ENCODE assay signal across 12 mouse cellular contexts in genomic region chr3:32495856-32496710, GRCm38 (mm10). TPM values are rescaled to one million over a fixed set of nuclear protein-coding genes. Genes with fewer than 3 reads are reported as not detected.
DNase-seq lines count a peak whose midpoint lies in the region; ATAC-seq and TF ChIP-seq lines count a peak whose summit lies in the region.
"Had no signal": no experiment of that assay in that cellular context is flagged by ENCODE, and none has a peak within 500 bp of the region (broad histone marks: within the 10 kb centered on the region; RNA-seq: fewer than 3 reads in every experiment).

No protein-coding gene starts in this region.

- TF ChIP-seq POLR2A in myocyte (IDR thresholded peaks at IDR 0.05; ENCODE audit: insufficient read length, low read depth), result no peak

- ATAC-seq in limb, embryonic 13.5 days (ENCODE audit: low FRiP score, low read depth), result peak; percentile 32; the same call in 1 of the 2 replicates
- ATAC-seq in forebrain, embryonic 14.5 days, result no peak; the same call in 1 of the 2 replicates
- ATAC-seq: lung, postnatal 0 days had no signal

- no peaks in the 10 kb centered on the region for H3K36me3 ChIP-seq in limb, embryonic 13.5 days
- no peaks in the 10 kb centered on the region for H3K36me3 ChIP-seq in limb, embryonic 10.5 days
- H3K36me3 ChIP-seq in forebrain, embryonic 14.5 days (ENCODE audit: control insufficient read depth, insufficient read depth, low read length), result no peaks in the 10 kb centered on the region
- no peaks in the 10 kb centered on the region for H3K36me3 ChIP-seq in myocyte (ENCODE audit: control insufficient read depth, insufficient read depth)
- H3K36me3 ChIP-seq: heart, embryonic 15.5 days; limb, embryonic 15.5 days had no signal

- H3K9ac ChIP-seq in limb, embryonic 13.5 days, result no peak overlapping the region
- H3K9ac ChIP-seq in forebrain, embryonic 14.5 days (ENCODE audit: low read length), result no peak overlapping the region
- H3K9ac ChIP-seq: heart, embryonic 15.5 days; limb, embryonic 15.5 days had no signal

- no peak overlapping the region for H3K4me3 ChIP-seq in limb, embryonic 13.5 days
- H3K4me3 ChIP-seq in limb, embryonic 10.5 days, result no peak overlapping the region
- no peak overlapping the region for H3K4me3 ChIP-seq in forebrain, embryonic 14.5 days (ENCODE audit: low read depth, low read length)
- H3K4me3 ChIP-seq in myocyte, result no peak overlapping the region
- H3K4me3 ChIP-seq: heart, embryonic 15.5 days; limb, embryonic 15.5 days had no signal

- no peak overlapping the region for H3ac ChIP-seq in myocyte (ENCODE audit: control insufficient read depth, insufficient read length)

- no peaks in the 10 kb centered on the region for H3K4me1 ChIP-seq in limb, embryonic 13.5 days
- peaks cover 10% of the 10 kb centered on the region; the same call in 1 of the 2 replicates for H3K4me1 ChIP-seq in limb, embryonic 10.5 days
- no peaks in the 10 kb centered on the region for H3K4me1 ChIP-seq in forebrain, embryonic 14.5 days (ENCODE audit: control insufficient read depth, insufficient read depth, low read length)
- H3K4me1 ChIP-seq: limb, embryonic 15.5 days had no signal

- 49% methylated on average over 8 of the region's 8 CpGs for WGBS in limb, embryonic 13.5 days
- 64% methylated on average over 8 of the region's 8 CpGs for WGBS in limb, embryonic 10.5 days
- WGBS in forebrain, embryonic 14.5 days, result 42% methylated on average over 8 of the region's 8 CpGs

- no peaks in the 10 kb centered on the region for H3K9me3 ChIP-seq in limb, embryonic 13.5 days
- H3K9me3 ChIP-seq in limb, embryonic 10.5 days (replicated peaks), result no peaks in the 10 kb centered on the region
- no peaks in the 10 kb centered on the region for H3K9me3 ChIP-seq in forebrain, embryonic 14.5 days (replicated peaks; ENCODE audit: control insufficient read depth, low read length)
- H3K9me3 ChIP-seq: heart, embryonic 15.5 days; limb, embryonic 15.5 days had no signal

- no peaks in the 10 kb centered on the region for H3K27me3 ChIP-seq in limb, embryonic 13.5 days
- no peaks in the 10 kb centered on the region for H3K27me3 ChIP-seq in limb, embryonic 10.5 days (ENCODE audit: low read depth, poor library complexity, severe bottlenecking)
- H3K27me3 ChIP-seq in forebrain, embryonic 14.5 days (replicated peaks; ENCODE audit: control insufficient read depth, insufficient read depth, low read length), result no peaks in the 10 kb centered on the region
- H3K27me3 ChIP-seq in myocyte (ENCODE audit: control insufficient read depth, insufficient read depth, insufficient read length), result no peaks in the 10 kb centered on the region
- H3K27me3 ChIP-seq: heart, embryonic 15.5 days; limb, embryonic 15.5 days had no signal

- H3K79me2 ChIP-seq in myocyte (ENCODE audit: control insufficient read depth, insufficient read depth), result no peaks in the 10 kb centered on the region

- DNase-seq in limb, embryonic 10.5 days (ENCODE audit: low spot score), result no peak
- peak; percentile 13 for DNase-seq in ZHBTc4 (ENCODE audit: low read depth, low spot score)
- DNase-seq in forebrain, embryonic 14.5 days (ENCODE audit: low spot score), result peak; percentile 6
- no peak for DNase-seq in left cerebral cortex, adult 9 months (ENCODE audit: low spot score in 2 of 2)
- no peak for DNase-seq in layer of hippocampus, postnatal 14 days (ENCODE audit: low spot score in 2 of 2)
- DNase-seq: kidney, adult 9 months had no signal

- no peak overlapping the region for H3K4me2 ChIP-seq in limb, embryonic 13.5 days (replicated peaks)
- no peak overlapping the region for H3K4me2 ChIP-seq in forebrain, embryonic 14.5 days (ENCODE audit: low read length)
- peak overlapping the region; percentile 44 for H3K4me2 ChIP-seq in myocyte (ENCODE audit: low read depth)
- H3K4me2 ChIP-seq: heart, embryonic 15.5 days; limb, embryonic 15.5 days had no signal

- H3K27ac ChIP-seq in limb, embryonic 13.5 days, result no peak overlapping the region
- no peak overlapping the region for H3K27ac ChIP-seq in limb, embryonic 10.5 days
- no peak overlapping the region for H3K27ac ChIP-seq in forebrain, embryonic 14.5 days (ENCODE audit: low read depth, low read length)
- H3K27ac ChIP-seq: heart, embryonic 15.5 days; limb, embryonic 15.5 days had no signal

TF ChIP-seq in myocyte, 11 proteins besides CTCF, POLR2A, EP300 and RAD21:
- TF ChIP-seq POLR2AphosphoS2 (IDR thresholded peaks at IDR 0.05; ENCODE audit: insufficient read length, low read depth) (no peak), TCF3 (IDR thresholded peaks at IDR 0.05; ENCODE audit: insufficient read length, low read depth) (no peak), SRF (IDR thresholded peaks at IDR 0.05; ENCODE audit: control insufficient read depth, insufficient read length, low read depth) (no peak), MYOD1 (IDR thresholded peaks at IDR 0.05; ENCODE audit: control insufficient read depth in 1 of 3, insufficient read length in 2 of 3, low read depth in 2 of 3) (no peak), MYOG (IDR thresholded peaks at IDR 0.05; ENCODE audit: control insufficient read depth in 1 of 3, insufficient read depth in 1 of 3, insufficient read length in 2 of 3, low read depth in 2 of 3) (no peak), CEBPB (IDR thresholded peaks at IDR 0.05; ENCODE audit: insufficient read depth, poor library complexity, severe bottlenecking) (no peak)

RNA-seq across cellular contexts. Expression of gene Kcnmb3, which starts 4.1 kb away (rescaled TPM):
- polyA plus RNA-seq in limb, embryonic 13.5 days (2015; fragmentation: Nextera tagmentation; extraction: Ambion mirVana), result 0.10 TPM in 1 of 2 replicates, not detected in the other
- polyA plus RNA-seq in limb, embryonic 10.5 days (2016; fragmentation: Nextera tagmentation; extraction: Ambion mirVana), result 0.09 and 0.14 TPM in 2 replicates
- polyA plus RNA-seq in forebrain, embryonic 14.5 days (2014; fragmentation: Nextera tagmentation; extraction: Ambion mirVana), result not detected in 2 replicates
- polyA plus RNA-seq in myocyte (2012; fragmentation: generic; extraction: Trizol), result not detected
- total RNA-seq in layer of hippocampus, postnatal 14 days (2021), result under 1 TPM; 0.29 to 0.37 TPM
- polyA plus RNA-seq: embryonic facial prominence, embryonic 11.5 days; heart, embryonic 15.5 days; limb, embryonic 15.5 days had no signal

RNA-seq across cellular contexts. Expression of gene Zfp639, which starts 14.0 kb away (rescaled TPM):
- 40.7 and 42.2 TPM in 2 replicates for polyA plus RNA-seq in limb, embryonic 13.5 days (2015; fragmentation: Nextera tagmentation; extraction: Ambion mirVana)
- 43.4 and 43.7 TPM in 2 replicates for polyA plus RNA-seq in limb, embryonic 10.5 days (2016; fragmentation: Nextera tagmentation; extraction: Ambion mirVana)
- polyA plus RNA-seq in forebrain, embryonic 14.5 days (2014; fragmentation: Nextera tagmentation; extraction: Ambion mirVana), result 43.6 and 49.0 TPM in 2 replicates
- polyA plus RNA-seq in myocyte (2012; fragmentation: generic; extraction: Trizol), result 25.3 TPM
- 10 to 100 TPM; 33.5 to 33.7 TPM for total RNA-seq in layer of hippocampus, postnatal 14 days (2021)

RNA-seq across cellular contexts. Expression of gene Mfn1, which starts 33.2 kb away (rescaled TPM):
- polyA plus RNA-seq in limb, embryonic 13.5 days (2015; fragmentation: Nextera tagmentation; extraction: Ambion mirVana), result 31.8 and 34.9 TPM in 2 replicates
- polyA plus RNA-seq in limb, embryonic 10.5 days (2016; fragmentation: Nextera tagmentation; extraction: Ambion mirVana), result 25.8 and 34.6 TPM in 2 replicates
- polyA plus RNA-seq in forebrain, embryonic 14.5 days (2014; fragmentation: Nextera tagmentation; extraction: Ambion mirVana), result 25.0 and 27.5 TPM in 2 replicates
- polyA plus RNA-seq in myocyte (2012; fragmentation: generic; extraction: Trizol), result 17.0 TPM
- 100 to 1,000 TPM in 1 of 2 experiments, 10 to 100 TPM in 1; 96.4 to 130 TPM for total RNA-seq in layer of hippocampus, postnatal 14 days (2021)

Comparison
In these comparisons a context has a peak if more than half of its experiments do, and no peak if none do; other contexts are left out.
1. DNase-seq: peak in ZHBTc4 (single experiment) and forebrain, embryonic 14.5 days (single experiment); none in limb, embryonic 10.5 days (single experiment), left cerebral cortex, adult 9 months (0 of 2) and layer of hippocampus, postnatal 14 days (0 of 2).